Mouse (Mus musculus) spleen, adult 2 months (tissue): ENCODE results near the gene Lsm12.

Source experiments
- CTCF ChIP-seq: fragments of 200-500 bp; IDR thresholded peaks from 2 replicates; pipeline ENCODE4 v1.5.1; 2011; ENCODE audit warnings: mild to moderate bottlenecking, inconsistent platforms; ENCODE audit not compliant: insufficient read depth, insufficient read length, insufficient replicate concordance; ENCODE audit errors: extremely low read depth
- POLR2A ChIP-seq: fragments of 200-500 bp; IDR thresholded peaks from 2 replicates; pipeline ENCODE4 v1.6.1; 2011; ENCODE audit warnings: low read depth, low read length, inconsistent platforms

DNA sequence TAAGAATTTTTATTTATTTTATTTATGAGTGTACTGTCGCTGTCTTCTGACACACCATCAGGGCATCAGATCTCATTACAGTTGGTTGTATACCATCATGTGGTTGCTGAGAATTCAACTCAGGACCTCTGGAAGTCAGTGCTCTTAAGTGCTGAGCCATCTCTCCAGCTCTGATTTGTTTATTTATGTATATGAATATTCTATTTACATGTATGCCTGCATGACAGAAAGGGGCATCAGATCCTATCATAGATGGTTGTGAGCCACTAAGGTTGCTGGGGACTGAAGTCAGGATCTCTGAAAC, 28.4 kb downstream of the Lsm12 start:
- TF ChIP-seq CTCF = no peak
- TF ChIP-seq POLR2A = no peak
